Mouse (Mus musculus): ENCODE measurements at regions not wholly inside any gene's neighbourhood (a gene's known extent, or its start where the extent isn't known, plus 50 kb on each side); places are given as distances from the start of the nearest gene placed in this dataset.

GRCm38 (mm10) chr9:41565784-41566183 lies 404.3 kb upstream of the Ubash3b start:
- DNase-seq (ENCODE audit: low spot score) = no peak

GRCm38 (mm10) chr9:41563376-41563775 lies 401.9 kb upstream of the Ubash3b start:
- no peak for DNase-seq (ENCODE audit: low spot score)

- DNase-seq (ENCODE audit: low spot score) = no peak
Measured at GRCm38 (mm10) chr9:41558456-41558855, 397.0 kb upstream of the Ubash3b start.

GRCm38 (mm10) chr9:41556888-41557287 lies 395.4 kb upstream of the Ubash3b start:
- no peak for DNase-seq (ENCODE audit: low spot score)

- DNase-seq (ENCODE audit: low spot score) = peak; percentile 16
Measured at GRCm38 (mm10) chr9:41545776-41546175, 384.3 kb upstream of the Ubash3b start.

GRCm38 (mm10) chr9:41542511-41542910 lies 381.0 kb upstream of the Ubash3b start:
- DNase-seq (ENCODE audit: low spot score) = no peak

GRCm38 (mm10) chr9:41541327-41541726 lies 379.8 kb upstream of the Ubash3b start:
- DNase-seq (ENCODE audit: low spot score) = no peak

- DNase-seq (ENCODE audit: low spot score) = no peak
Measured at GRCm38 (mm10) chr9:41532786-41533185, 371.3 kb upstream of the Ubash3b start.

GRCm38 (mm10) chr9:41532290-41532689 lies 370.8 kb upstream of the Ubash3b start:
- no peak for DNase-seq (ENCODE audit: low spot score)

GRCm38 (mm10) chr9:41531596-41531995 lies 370.1 kb upstream of the Ubash3b start:
- DNase-seq (ENCODE audit: low spot score) = no peak

- DNase-seq (ENCODE audit: low spot score) = no peak
Measured at GRCm38 (mm10) chr9:41526126-41526525, 364.6 kb upstream of the Ubash3b start.

GRCm38 (mm10) chr9:41525534-41525933 lies 364.0 kb upstream of the Ubash3b start:
- DNase-seq (ENCODE audit: low spot score) = no peak

GRCm38 (mm10) chr9:41524591-41524990 lies 363.1 kb upstream of the Ubash3b start:
- DNase-seq (ENCODE audit: low spot score) = no peak

- no peak for DNase-seq (ENCODE audit: low spot score)
Measured at GRCm38 (mm10) chr9:41523969-41524368, 362.5 kb upstream of the Ubash3b start.

GRCm38 (mm10) chr9:41522302-41522701 lies 360.8 kb upstream of the Ubash3b start:
- no peak for DNase-seq (ENCODE audit: low spot score)

GRCm38 (mm10) chr9:41517787-41518186 lies 356.3 kb upstream of the Ubash3b start:
- DNase-seq (ENCODE audit: low spot score) = no peak

- no peak for DNase-seq (ENCODE audit: low spot score)
Measured at GRCm38 (mm10) chr9:41517053-41517696, 355.7 kb upstream of the Ubash3b start.

GRCm38 (mm10) chr9:41515192-41515591 lies 353.7 kb upstream of the Ubash3b start:
- DNase-seq (ENCODE audit: low spot score) = peak; percentile 43

- DNase-seq (ENCODE audit: low spot score) = no peak
Measured at GRCm38 (mm10) chr9:41513701-41514100, 352.2 kb upstream of the Ubash3b start.

- no peak for DNase-seq (ENCODE audit: low spot score)
Measured at GRCm38 (mm10) chr9:41509597-41509996, 348.1 kb upstream of the Ubash3b start.

GRCm38 (mm10) chr9:41508746-41509145 lies 347.2 kb upstream of the Ubash3b start:
- no peak for DNase-seq (ENCODE audit: low spot score)

- no peak for DNase-seq (ENCODE audit: low spot score)
Measured at GRCm38 (mm10) chr9:41498326-41498725, 336.8 kb upstream of the Ubash3b start.

- no peak for DNase-seq (ENCODE audit: low spot score)
Measured at GRCm38 (mm10) chr9:41490112-41490511, 328.6 kb upstream of the Ubash3b start.

- DNase-seq (ENCODE audit: low spot score) = no peak
Measured at GRCm38 (mm10) chr9:41488046-41488445, 326.5 kb upstream of the Ubash3b start.
